Comparison of ENCODE assay signal across 9 mouse cellular contexts in the genomic region with DNA sequence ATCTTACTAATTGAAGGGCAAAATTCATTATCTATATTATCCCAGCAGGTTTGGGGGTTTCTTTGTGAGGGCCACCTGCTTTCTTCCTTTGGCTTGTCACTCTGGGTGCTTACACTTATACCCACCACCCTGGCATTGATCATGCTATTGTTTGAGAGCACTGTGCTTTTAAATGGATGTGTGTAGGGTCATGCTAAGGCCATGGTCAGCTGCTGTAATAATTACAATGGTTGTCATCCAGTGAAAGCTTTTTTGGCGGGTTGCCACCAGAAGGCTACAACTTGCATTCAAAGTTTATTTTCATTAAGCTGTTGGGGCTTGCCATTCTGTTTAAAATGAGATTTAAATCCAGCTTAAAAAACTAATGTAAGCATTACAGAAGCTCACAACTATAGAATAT.
DNase-seq lines count a peak whose midpoint lies in the region; ATAC-seq and TF ChIP-seq lines count a peak whose summit lies in the region.
"Had no signal": no experiment of that assay in that cellular context is flagged by ENCODE, and none has a peak within 500 bp of the region (broad histone marks: within the 10 kb centered on the region; RNA-seq: fewer than 3 reads in every experiment).

No protein-coding gene starts in this region.

- no peak overlapping the region for H3K27ac ChIP-seq in forebrain, embryonic 13.5 days
- H3K27ac ChIP-seq in midbrain, embryonic 14.5 days (replicated peaks; ENCODE audit: low read depth, low read length) = no peak overlapping the region
- H3K27ac ChIP-seq in layer of hippocampus, adult 2 months = no peak overlapping the region
- H3K27ac ChIP-seq: embryonic facial prominence, embryonic 13.5 days; liver, embryonic 14.5 days had no signal

- peaks cover 16% of the 10 kb centered on the region for H3K4me1 ChIP-seq in forebrain, embryonic 13.5 days
- H3K4me1 ChIP-seq in midbrain, embryonic 14.5 days (ENCODE audit: control insufficient read depth, insufficient read depth, low read length) = peaks cover 8% of the 10 kb centered on the region; the same call in 1 of the 2 replicates
- H3K4me1 ChIP-seq: embryonic facial prominence, embryonic 13.5 days had no signal

- DNase-seq in left cerebral cortex, postnatal 4 days = peak; percentile 22
- DNase-seq in left cerebral cortex, postnatal 25 days (ENCODE audit: low spot score in 2 of 2) = no peak
- peak; percentile 46 for DNase-seq in adrenal gland, postnatal 25 days
- DNase-seq in midbrain, embryonic 14.5 days = peak; percentile 77
- DNase-seq in layer of hippocampus, adult 2 months (ENCODE audit: low spot score in 2 of 2) = no peak

- peak; percentile 94 for ATAC-seq in forebrain, embryonic 13.5 days
- ATAC-seq in midbrain, embryonic 14.5 days (ENCODE audit: low FRiP score, low TSS enrichment) = peak; percentile 84; the same call in 1 of the 2 replicates
- no peak for ATAC-seq in erythroblast, adult 5-6 weeks (replicated peaks; ENCODE audit: low FRiP score, poor library complexity, severe bottlenecking)

- intact Hi-C loops in left cerebral cortex, postnatal 4 days (cut with DNase I) = no loop called here
- intact Hi-C loops in left cerebral cortex, postnatal 25 days (cut with DNase I) = no loop called here

- TF ChIP-seq CTCF in layer of hippocampus, adult 2 months (conservative IDR thresholded peaks at IDR 0.05) = no peak

- H3K9me3 ChIP-seq in forebrain, embryonic 13.5 days (replicated peaks) = no peaks in the 10 kb centered on the region
- H3K9me3 ChIP-seq in midbrain, embryonic 14.5 days (ENCODE audit: control insufficient read depth, low read length) = no peaks in the 10 kb centered on the region
- H3K9me3 ChIP-seq: embryonic facial prominence, embryonic 13.5 days had no signal

- no peak overlapping the region for H3K4me3 ChIP-seq in forebrain, embryonic 13.5 days
- no peak overlapping the region for H3K4me3 ChIP-seq in midbrain, embryonic 14.5 days (replicated peaks; ENCODE audit: low read depth, low read length)
- H3K4me3 ChIP-seq in layer of hippocampus, adult 2 months = no peak overlapping the region
- H3K4me3 ChIP-seq: embryonic facial prominence, embryonic 13.5 days had no signal

- no peaks in the 10 kb centered on the region for H3K27me3 ChIP-seq in forebrain, embryonic 13.5 days
- H3K27me3 ChIP-seq in midbrain, embryonic 14.5 days (ENCODE audit: control insufficient read depth, insufficient read depth, low read length) = peaks cover 23% of the 10 kb centered on the region; the same call in 1 of the 2 replicates
- H3K27me3 ChIP-seq: embryonic facial prominence, embryonic 13.5 days had no signal

- WGBS in forebrain, embryonic 13.5 days = 16% methylated on average over 1 of the region's 1 CpGs
- 2% methylated on average over 1 of the region's 1 CpGs for WGBS in midbrain, embryonic 14.5 days

- H3K4me2 ChIP-seq in forebrain, embryonic 13.5 days = no peak overlapping the region
- no peak overlapping the region for H3K4me2 ChIP-seq in midbrain, embryonic 14.5 days (ENCODE audit: low read length)
- H3K4me2 ChIP-seq: embryonic facial prominence, embryonic 13.5 days had no signal

- no peaks in the 10 kb centered on the region for H3K36me3 ChIP-seq in forebrain, embryonic 13.5 days (ENCODE audit: poor library complexity, severe bottlenecking)
- H3K36me3 ChIP-seq in midbrain, embryonic 14.5 days (ENCODE audit: control insufficient read depth, insufficient read depth, low read length) = no peaks in the 10 kb centered on the region
- H3K36me3 ChIP-seq: embryonic facial prominence, embryonic 13.5 days had no signal

- no peak overlapping the region for H3K9ac ChIP-seq in forebrain, embryonic 13.5 days
- no peak overlapping the region for H3K9ac ChIP-seq in midbrain, embryonic 14.5 days (replicated peaks; ENCODE audit: low read length)
- H3K9ac ChIP-seq: embryonic facial prominence, embryonic 13.5 days; liver, embryonic 14.5 days had no signal

Comparison
In these comparisons a context has a peak if more than half of its experiments do, and no peak if none do; other contexts are left out.
1. DNase-seq: peak in left cerebral cortex, postnatal 4 days (single experiment), adrenal gland, postnatal 25 days (single experiment) and midbrain, embryonic 14.5 days (single experiment); none in left cerebral cortex, postnatal 25 days (0 of 2) and layer of hippocampus, adult 2 months (0 of 2).